Mouse (Mus musculus): Measurements from ENCODE around the gene Msx2.

Msx2 gene

GRCm38 (mm10) chr13:53472614-53473124, at the start of gene Msx2:
Gene Msx2 (minus strand): TSS chr13:53473074.
- DNase-seq = peak; percentile 16

- DNase-seq = no peak
Measured at GRCm38 (mm10) chr13:53521468-53521867, 48.6 kb upstream of the Msx2 start.

- no peak for DNase-seq
Measured at GRCm38 (mm10) chr13:53520343-53520937, 47.6 kb upstream of the Msx2 start.

GRCm38 (mm10) chr13:53519727-53520126, 46.9 kb upstream of the Msx2 start:
- no peak for DNase-seq

- DNase-seq = no peak
Measured at GRCm38 (mm10) chr13:53518306-53518705, 45.4 kb upstream of the Msx2 start.

GRCm38 (mm10) chr13:53514574-53514973, 41.7 kb upstream of the Msx2 start:
- DNase-seq = no peak

GRCm38 (mm10) chr13:53511366-53511765, 38.5 kb upstream of the Msx2 start:
- no peak for DNase-seq

- DNase-seq = no peak
Measured at GRCm38 (mm10) chr13:53502406-53502805, 29.5 kb upstream of the Msx2 start.

- DNase-seq = no peak
Measured at GRCm38 (mm10) chr13:53501561-53502253, 28.8 kb upstream of the Msx2 start.

GRCm38 (mm10) chr13:53501057-53501456, 28.2 kb upstream of the Msx2 start:
- DNase-seq = no peak

- DNase-seq = no peak
Measured at GRCm38 (mm10) chr13:53486512-53486911, 13.6 kb upstream of the Msx2 start.

- no peak for DNase-seq
Measured at GRCm38 (mm10) chr13:53475701-53476188, 2.9 kb upstream of the Msx2 start.

- no peak for DNase-seq
Measured at GRCm38 (mm10) chr13:53474491-53474890, 1.6 kb upstream of the Msx2 start.

- DNase-seq = no peak
Measured at GRCm38 (mm10) chr13:53473991-53474390, 1.1 kb upstream of the Msx2 start.

GRCm38 (mm10) chr13:53473291-53473690, 417 bp upstream of the Msx2 start:
- DNase-seq = no peak

GRCm38 (mm10) chr13:53471926-53472613, 804 bp downstream of the Msx2 start:
- DNase-seq = no peak

GRCm38 (mm10) chr13:53471411-53471810, 1.5 kb downstream of the Msx2 start:
- DNase-seq = no peak

- no peak for DNase-seq
Measured at GRCm38 (mm10) chr13:53470437-53471151, 2.3 kb downstream of the Msx2 start.

- no peak for DNase-seq
Measured at GRCm38 (mm10) chr13:53469756-53470155, 3.1 kb downstream of the Msx2 start.

- DNase-seq = no peak
Measured at GRCm38 (mm10) chr13:53468171-53468570, 4.7 kb downstream of the Msx2 start.

- DNase-seq = no peak
Measured at GRCm38 (mm10) chr13:53466189-53466866, 6.5 kb downstream of the Msx2 start.

- DNase-seq = no peak
Measured at GRCm38 (mm10) chr13:53465191-53465820, 7.6 kb downstream of the Msx2 start.

All from thymus, postnatal 4 days (tissue).